Mouse (Mus musculus): ENCODE results near the gene E2f8.
A peak's percentile ranks its signal among the peaks of the same experiment; 100 is the strongest.

The E2f8 gene

GRCm38 (mm10) chr7:48893093-48893492, 11.7 kb upstream of the E2f8 start:
- no peak for DNase-seq (ENCODE audit: extremely low spot score, low read depth, low spot score)

- DNase-seq (ENCODE audit: extremely low spot score, low read depth, low spot score): no peak
These were observed 9.6 kb upstream of the E2f8 start for GRCm38 (mm10) chr7:48891029-48891428.

- DNase-seq (ENCODE audit: extremely low spot score, low read depth, low spot score): no peak
These were observed 7.4 kb upstream of the E2f8 start for GRCm38 (mm10) chr7:48888751-48889150.

GRCm38 (mm10) chr7:48887973-48888372, 6.6 kb upstream of the E2f8 start:
- DNase-seq (ENCODE audit: extremely low spot score, low read depth, low spot score): no peak

- DNase-seq (ENCODE audit: extremely low spot score, low read depth, low spot score): no peak
These were observed 2.8 kb upstream of the E2f8 start for GRCm38 (mm10) chr7:48884266-48884611.

GRCm38 (mm10) chr7:48883525-48884265, 2.3 kb upstream of the E2f8 start:
- DNase-seq (ENCODE audit: extremely low spot score, low read depth, low spot score): no peak

GRCm38 (mm10) chr7:48881971-48882609, 694 bp upstream of the E2f8 start:
- no peak for DNase-seq (ENCODE audit: extremely low spot score, low read depth, low spot score)

GRCm38 (mm10) chr7:48880591-48881481, 560 bp downstream of the E2f8 start:
- peak; percentile 82 for DNase-seq (ENCODE audit: extremely low spot score, low read depth, low spot score)

- DNase-seq (ENCODE audit: extremely low spot score, low read depth, low spot score): no peak
These were observed 1.8 kb downstream of the E2f8 start for GRCm38 (mm10) chr7:48879574-48879973.

GRCm38 (mm10) chr7:48877786-48878390, 3.5 kb downstream of the E2f8 start:
- DNase-seq (ENCODE audit: extremely low spot score, low read depth, low spot score): no peak

GRCm38 (mm10) chr7:48876526-48876925, 4.9 kb downstream of the E2f8 start:
- peak; percentile 49 for DNase-seq (ENCODE audit: extremely low spot score, low read depth, low spot score)

- DNase-seq (ENCODE audit: extremely low spot score, low read depth, low spot score): no peak
These were observed 6.3 kb downstream of the E2f8 start for GRCm38 (mm10) chr7:48875096-48875495.

- DNase-seq (ENCODE audit: extremely low spot score, low read depth, low spot score): no peak
These were observed 10.1 kb downstream of the E2f8 start for GRCm38 (mm10) chr7:48871292-48871691.

GRCm38 (mm10) chr7:48870579-48871180, 10.7 kb downstream of the E2f8 start:
- DNase-seq (ENCODE audit: extremely low spot score, low read depth, low spot score): no peak

GRCm38 (mm10) chr7:48870144-48870543, 11.3 kb downstream of the E2f8 start:
- no peak for DNase-seq (ENCODE audit: extremely low spot score, low read depth, low spot score)

- no peak for DNase-seq (ENCODE audit: extremely low spot score, low read depth, low spot score)
These were observed 13.8 kb downstream of the E2f8 start for GRCm38 (mm10) chr7:48867576-48867975.

GRCm38 (mm10) chr7:48864671-48865458, 16.5 kb downstream of the E2f8 start:
- DNase-seq (ENCODE audit: extremely low spot score, low read depth, low spot score): no peak

- no peak for DNase-seq (ENCODE audit: extremely low spot score, low read depth, low spot score)
These were observed 17.2 kb downstream of the E2f8 start for GRCm38 (mm10) chr7:48864199-48864598.

GRCm38 (mm10) chr7:48861796-48862195, 19.6 kb downstream of the E2f8 start:
- DNase-seq (ENCODE audit: extremely low spot score, low read depth, low spot score): no peak

GRCm38 (mm10) chr7:48860948-48861347, 20.4 kb downstream of the E2f8 start:
- DNase-seq (ENCODE audit: extremely low spot score, low read depth, low spot score): no peak
